Mouse (Mus musculus): Measurements from ENCODE around the gene Map7. TPM values are rescaled to one million over a fixed set of nuclear protein-coding genes. Genes with fewer than 3 reads are reported as not detected.

Gene Map7
- total RNA-seq, 2 experiments from 2014 or later = 107 to 113 TPM

DNA sequence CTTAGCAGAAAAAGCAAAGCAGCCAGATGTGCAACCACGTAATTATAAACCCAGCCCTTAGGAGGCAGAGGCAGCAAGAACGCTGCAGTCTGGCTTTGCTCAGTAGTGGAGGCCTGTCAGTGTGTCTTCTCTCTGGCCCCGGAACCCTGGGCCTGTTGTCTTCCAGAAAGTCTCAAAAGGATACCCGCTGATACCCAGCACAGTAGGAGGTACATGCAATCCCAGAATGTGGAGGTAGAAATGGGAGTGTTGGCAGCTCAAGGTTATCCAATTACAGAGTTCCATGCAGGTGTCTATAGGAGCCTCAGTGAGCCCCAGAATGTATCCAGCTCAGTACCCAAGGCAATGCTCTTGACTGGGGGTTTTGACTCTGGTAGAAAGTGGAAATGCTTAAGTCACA lies 73.7 kb downstream of the Map7 start:
- DNase-seq (ENCODE audit: low spot score in 2 of 2) = no peak

- DNase-seq (ENCODE audit: low spot score in 2 of 2) = no peak
Observed at GRCm38 (mm10) chr10:20226728-20227127, 78.5 kb downstream of the Map7 start.

GRCm38 (mm10) chr10:20230026-20230425 lies 81.8 kb downstream of the Map7 start:
- DNase-seq (ENCODE audit: low spot score in 2 of 2) = no peak

GRCm38 (mm10) chr10:20233451-20233850 lies 85.2 kb downstream of the Map7 start:
- DNase-seq (ENCODE audit: low spot score in 2 of 2) = no peak

DNA sequence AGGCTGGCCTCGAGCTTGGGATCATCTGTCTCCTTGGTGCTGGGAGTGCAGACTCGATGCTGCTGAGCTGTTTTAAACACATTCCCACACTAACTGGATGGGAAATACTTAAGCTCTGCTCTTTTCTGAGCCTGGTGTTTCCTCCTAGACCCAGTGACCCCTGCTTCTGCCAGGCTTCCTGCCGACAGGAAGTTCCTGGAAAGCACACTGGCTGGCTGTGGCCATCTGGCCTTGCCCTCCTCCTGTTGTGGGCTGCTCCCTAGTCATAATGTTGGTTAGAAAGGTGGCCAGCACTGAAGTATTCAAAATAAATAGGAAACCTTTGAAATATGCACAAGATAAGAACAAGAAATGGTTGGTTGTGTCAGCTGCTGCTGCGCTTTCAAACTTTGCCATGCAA lies 86.2 kb downstream of the Map7 start:
- DNase-seq (ENCODE audit: low spot score in 2 of 2) = no peak

- no peak for DNase-seq (ENCODE audit: low spot score in 2 of 2)
Observed at GRCm38 (mm10) chr10:20235656-20236055, 87.4 kb downstream of the Map7 start.

DNA sequence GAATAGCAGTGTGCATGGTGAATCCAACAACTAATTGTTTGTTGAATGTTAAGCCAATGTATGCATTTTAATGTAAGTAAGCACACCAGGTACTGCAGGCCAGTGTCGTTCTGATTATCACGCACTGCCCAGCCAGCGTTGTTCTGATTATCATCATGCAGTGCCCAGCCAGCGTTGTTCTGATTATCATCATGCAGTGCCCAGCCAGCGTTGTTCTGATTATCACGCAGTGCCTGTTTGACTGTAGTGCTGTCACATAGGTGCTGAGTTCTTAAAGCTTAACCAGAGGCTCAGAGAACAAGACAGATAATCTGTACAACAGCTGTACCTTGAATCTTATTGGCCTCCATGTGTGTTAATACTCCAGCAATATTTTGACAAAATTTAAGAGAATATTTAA lies 88.0 kb downstream of the Map7 start:
- DNase-seq (ENCODE audit: low spot score in 2 of 2) = no peak

- DNase-seq (ENCODE audit: low spot score in 2 of 2) = no peak
Observed at GRCm38 (mm10) chr10:20238281-20238680, 90.0 kb downstream of the Map7 start.

- DNase-seq (ENCODE audit: low spot score in 2 of 2) = no peak
Observed at GRCm38 (mm10) chr10:20240858-20241257, 92.6 kb downstream of the Map7 start.

DNA sequence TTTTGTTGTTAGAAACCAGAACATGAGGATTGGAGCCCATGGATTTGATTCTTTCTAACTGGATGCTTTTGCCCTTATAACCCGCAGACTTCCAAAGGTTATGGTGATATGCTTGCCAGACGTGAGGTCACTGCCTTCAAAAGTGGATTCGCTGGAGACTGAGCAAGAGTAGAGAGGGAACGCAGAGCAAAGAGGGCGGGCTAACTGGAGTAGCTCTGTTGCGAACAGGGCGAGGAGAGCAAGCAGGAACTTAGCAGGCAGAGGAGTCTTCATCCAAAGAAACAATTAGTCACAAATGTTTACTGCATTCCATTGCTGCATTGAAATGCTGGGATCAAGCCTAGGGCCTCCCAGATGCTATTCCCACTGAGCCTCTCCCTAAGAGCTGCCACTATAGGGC lies 95.0 kb downstream of the Map7 start:
- no peak for DNase-seq (ENCODE audit: low spot score in 2 of 2)

- DNase-seq (ENCODE audit: low spot score in 2 of 2) = peak; percentile 36 to 47
Observed at GRCm38 (mm10) chr10:20245082-20245481, 96.8 kb downstream of the Map7 start.

DNA sequence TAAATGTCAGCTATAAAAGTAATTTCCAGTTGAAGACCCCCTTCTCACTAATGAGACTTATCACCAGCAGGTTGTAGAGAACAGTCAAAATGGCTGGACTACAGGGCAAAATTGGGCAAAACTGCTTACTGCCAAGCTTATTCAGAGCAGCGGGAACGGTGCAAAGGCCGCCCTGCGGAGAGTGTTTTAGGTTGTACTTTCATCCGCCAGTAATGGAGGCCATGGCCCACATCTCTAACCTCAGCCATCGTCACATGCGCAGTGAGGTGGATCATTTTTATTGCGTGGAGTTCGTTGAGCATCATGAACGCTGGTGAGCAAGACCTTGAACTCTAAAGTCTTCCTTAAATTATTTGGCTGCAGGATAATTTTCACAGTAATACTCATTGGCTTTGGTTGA lies 100.8 kb downstream of the Map7 start:
- no peak for DNase-seq (ENCODE audit: low spot score in 2 of 2)

DNA sequence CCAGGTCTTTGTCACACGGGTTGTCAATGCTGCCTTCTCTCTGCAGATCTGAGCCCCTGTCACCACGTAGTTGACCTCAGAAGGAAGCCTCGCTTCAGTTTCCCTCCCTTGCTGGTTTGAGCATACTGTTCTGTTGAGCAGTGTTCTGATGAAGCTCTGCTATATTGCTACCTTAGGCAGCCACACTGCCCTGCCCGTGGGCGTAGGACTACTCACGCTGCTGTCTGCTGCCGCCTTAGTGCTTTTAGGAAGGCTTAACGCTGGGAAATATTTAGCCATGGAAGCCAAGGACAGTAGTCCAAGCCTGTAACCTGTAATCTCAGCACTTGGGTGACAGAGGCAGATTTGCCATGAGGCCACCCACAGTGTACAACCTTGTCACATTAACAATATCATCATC lies 107.3 kb downstream of the Map7 start:
- DNase-seq (ENCODE audit: low spot score in 2 of 2) = peak in 1 of 2 experiments; percentile 55

DNA sequence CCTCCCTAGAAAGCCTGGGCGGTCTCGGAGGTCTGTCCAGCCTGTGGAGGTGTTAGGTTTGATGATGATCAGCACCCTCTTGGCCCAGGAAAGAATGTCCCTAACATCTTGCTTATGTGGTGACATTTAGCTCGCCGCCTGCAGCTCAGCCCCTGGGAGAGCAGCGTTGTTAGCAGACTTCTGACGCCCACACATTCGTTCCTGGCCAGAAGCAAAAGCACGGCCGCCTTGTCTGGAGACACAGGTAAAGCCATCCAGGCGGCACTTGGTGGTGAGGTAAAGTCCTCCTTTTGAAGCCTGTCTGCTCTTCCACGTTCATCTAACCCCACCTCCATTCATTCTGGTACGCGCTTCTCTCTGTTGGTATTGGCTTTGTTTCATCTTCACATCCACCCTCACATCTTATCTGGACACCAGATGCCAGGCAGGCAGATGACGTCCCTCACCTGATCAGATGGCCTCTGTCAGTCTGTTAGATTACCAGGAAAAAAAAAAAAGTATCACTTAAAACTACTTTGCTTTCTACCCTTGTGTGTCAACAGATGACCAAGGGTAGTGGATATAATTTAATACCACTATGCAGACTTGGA lies 108.9 kb downstream of the Map7 start:
- DNase-seq (ENCODE audit: low spot score in 2 of 2) = peak; percentile 22 to 34

GRCm38 (mm10) chr10:20257721-20258720 lies 109.8 kb downstream of the Map7 start:
- no peak for DNase-seq (ENCODE audit: low spot score in 2 of 2)

DNA sequence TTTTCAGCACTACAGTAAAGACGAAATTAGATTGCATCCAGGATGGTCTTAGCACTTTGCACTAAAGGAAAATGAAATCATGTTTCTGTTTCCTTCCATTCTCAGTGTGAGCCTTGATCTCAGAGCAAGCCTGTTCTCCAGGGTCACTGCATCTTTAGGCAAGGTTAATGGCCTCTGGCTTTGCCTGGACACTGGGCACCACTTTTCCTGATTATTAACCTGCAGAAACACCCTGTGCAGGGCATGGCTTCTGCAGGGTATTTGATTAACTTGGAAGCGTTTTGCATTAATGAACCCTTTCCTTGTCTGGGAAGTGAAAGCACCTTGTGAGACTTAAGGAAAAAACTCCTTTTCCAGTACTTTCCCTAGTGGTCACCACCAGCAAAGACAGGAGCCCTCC lies 111.2 kb downstream of the Map7 start:
- no peak for DNase-seq (ENCODE audit: low spot score in 2 of 2)

GRCm38 (mm10) chr10:20262896-20263295 lies 114.6 kb downstream of the Map7 start:
- no peak for DNase-seq (ENCODE audit: low spot score in 2 of 2)

GRCm38 (mm10) chr10:20264479-20264878 lies 116.2 kb downstream of the Map7 start:
- DNase-seq (ENCODE audit: low spot score in 2 of 2) = no peak

DNA sequence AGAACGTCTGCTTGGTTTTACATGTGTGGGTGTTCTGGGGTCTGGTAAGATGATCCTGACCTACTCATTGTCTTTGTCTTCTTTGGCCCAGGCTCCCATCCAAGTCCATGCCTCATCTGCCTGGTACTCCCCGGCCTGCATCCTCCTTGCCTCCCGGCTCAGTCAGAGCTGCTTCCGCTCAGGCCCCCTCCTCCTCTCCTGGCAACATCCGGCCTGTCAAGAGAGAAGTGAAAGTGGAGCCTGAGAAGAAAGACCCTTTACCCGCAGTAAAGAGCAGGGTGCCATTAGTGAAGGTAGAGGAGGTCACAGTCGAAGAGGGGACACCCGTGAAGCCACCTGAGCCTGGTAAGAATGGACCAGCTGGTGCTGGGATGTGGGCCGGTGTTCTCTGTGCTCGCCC lies 118.8 kb downstream of the Map7 start:
- no peak for DNase-seq (ENCODE audit: low spot score in 2 of 2)

DNA sequence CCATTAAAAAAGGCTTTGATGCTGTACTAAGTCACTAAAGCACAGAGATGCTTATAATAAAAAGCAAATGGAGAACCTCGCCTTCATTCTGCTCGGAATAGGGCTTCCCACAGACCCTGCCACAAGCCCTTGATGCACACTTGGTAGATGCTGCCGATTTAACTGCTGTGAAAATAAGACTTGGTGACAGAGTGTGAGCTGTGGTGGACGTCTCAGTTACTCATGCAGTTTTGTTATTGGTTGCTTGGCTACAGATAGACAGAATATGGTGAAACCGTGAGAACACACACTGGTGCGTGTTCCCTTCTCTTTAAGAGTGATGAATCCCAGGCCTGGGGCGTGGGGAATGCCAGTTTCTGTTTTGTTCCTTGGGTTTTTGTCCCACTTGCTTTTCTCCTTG lies 120.7 kb downstream of the Map7 start:
- no peak for DNase-seq (ENCODE audit: low spot score in 2 of 2)

DNA sequence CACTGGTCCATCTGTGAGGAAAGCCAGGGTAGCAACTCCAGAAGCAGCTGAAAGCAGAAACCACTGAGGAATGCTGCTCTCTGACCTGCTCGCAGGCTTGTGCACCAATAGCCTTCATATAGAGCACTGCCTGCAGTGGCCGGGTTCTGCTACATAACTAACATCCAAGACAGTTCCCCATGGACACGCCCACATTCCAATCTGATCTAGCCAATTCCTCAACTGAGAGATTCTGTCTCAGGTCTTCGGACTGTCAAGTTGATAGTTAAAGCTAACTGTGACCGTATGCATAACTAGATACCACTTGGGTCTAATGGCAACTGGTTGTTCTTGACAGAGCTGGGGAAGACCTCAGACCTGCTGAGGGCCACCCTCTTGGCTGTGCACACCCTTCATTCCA lies 124.1 kb downstream of the Map7 start:
- no peak for DNase-seq (ENCODE audit: low spot score in 2 of 2)

DNA sequence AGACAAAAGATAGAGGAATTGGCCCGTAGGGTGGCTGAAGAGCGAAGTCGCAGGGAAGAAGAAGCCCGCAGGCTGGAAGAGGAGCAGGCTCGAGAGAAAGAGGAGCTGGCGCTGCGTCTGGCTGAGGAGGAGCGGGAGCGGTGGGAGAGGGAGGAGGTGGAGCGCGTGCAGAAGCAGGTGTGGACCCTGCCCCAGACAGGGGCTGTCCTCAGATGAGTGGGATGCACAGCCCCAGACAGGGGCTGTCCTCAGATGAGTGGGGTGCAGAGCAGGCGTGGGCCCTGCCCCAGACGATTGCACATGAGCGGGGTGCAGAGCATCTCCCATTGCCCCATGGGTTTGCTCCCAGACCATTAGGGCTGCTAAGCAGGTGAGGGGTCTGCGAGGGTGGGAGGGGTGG lies 125.0 kb downstream of the Map7 start:
- DNase-seq (ENCODE audit: low spot score in 2 of 2) = no peak

DNA sequence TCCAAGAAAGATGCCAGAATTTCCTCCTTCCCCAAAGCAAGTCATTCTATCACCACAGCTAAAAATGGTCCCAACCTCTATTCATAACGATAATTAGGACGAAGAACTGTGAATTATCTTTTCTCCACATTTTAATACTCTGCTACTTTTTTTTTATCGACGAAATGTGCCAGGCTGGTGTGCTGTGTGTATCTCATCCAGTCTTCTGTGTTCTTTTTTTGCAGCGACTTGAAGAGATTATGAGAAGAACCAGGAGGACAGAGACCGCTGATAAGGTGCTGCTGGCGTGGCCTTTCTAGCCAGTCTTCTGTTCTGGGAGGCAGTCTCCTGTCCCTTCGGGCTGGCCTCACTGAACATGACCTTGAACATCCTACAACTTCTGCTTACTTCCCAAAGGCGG lies 125.8 kb downstream of the Map7 start:
- no peak for DNase-seq (ENCODE audit: low spot score in 2 of 2)
